Mouse (Mus musculus) hindbrain, postnatal 0 days (tissue): ENCODE results near the gene Dapp1. TPM values are rescaled to one million over a fixed set of nuclear protein-coding genes. Genes with fewer than 3 reads are reported as not detected.

Experiments used
- ATAC-seq: fragments of 200-750 bp; cut with Nextera tagmentation; 2 replicates; pipeline ENCODE4 v1.8.0; 2017; ENCODE audit warnings: mild to moderate bottlenecking, moderate TSS enrichment, moderate library complexity
- DNase-seq: peaks from one replicate; pipeline ENCODE4 v3.0.0-alpha.2; 2015; ENCODE audit warnings: low spot score
- H3K27ac ChIP-seq: fragments of 300-500 bp; sonication (generic); 2 replicates; pipeline ENCODE4 v1.5.1; 2014; ENCODE audit warnings: mild to moderate bottlenecking
- H3K27me3 ChIP-seq: fragments of 300-500 bp; sonication (generic); 2 replicates; pipeline ENCODE4 v1.6.1; 2014; ENCODE audit warnings: low read length, mixed read lengths; ENCODE audit not compliant: insufficient read depth
- H3K36me3 ChIP-seq: fragments of 300-500 bp; sonication (generic); 2 replicates; pipeline ENCODE4 v1.6.1; 2014; ENCODE audit warnings: low read length, mixed read lengths; ENCODE audit not compliant: insufficient read depth
- H3K4me1 ChIP-seq: fragments of 300-500 bp; sonication (generic); 2 replicates; pipeline ENCODE4 v1.6.1; 2014; ENCODE audit warnings: antibody characterized with exemption, low read length, mixed read lengths; ENCODE audit not compliant: insufficient read depth
- H3K4me2 ChIP-seq: fragments of 300-500 bp; sonication (generic); 2 replicates; pipeline ENCODE4 v1.6.1; 2014; ENCODE audit warnings: low read depth, mild to moderate bottlenecking, low read length, moderate library complexity, mixed read lengths
- H3K4me3 ChIP-seq: fragments of 300-500 bp; sonication (generic); 2 replicates; pipeline ENCODE4 v1.5.1; 2014; ENCODE audit warnings: low read length
- H3K9ac ChIP-seq: fragments of 300-500 bp; sonication (generic); replicated peaks from 2 replicates; pipeline ENCODE4 v1.6.1; 2014; ENCODE audit warnings: mild to moderate bottlenecking, low read length, moderate library complexity, mixed read lengths
- H3K9me3 ChIP-seq: fragments of 300-500 bp; sonication (generic); 2 replicates; pipeline ENCODE4 v1.6.1; 2016; ENCODE audit warnings: low read length, mixed read lengths
- CTCF ChIP-seq: IDR thresholded peaks from 2 replicates; pipeline ENCODE4 v1.5.1; 2016; ENCODE audit warnings: antibody characterized with exemption, control low read depth, low read depth
- WGBS: fragments of 180-500 bp; shearing (Covaris S2); extraction: QIAGEN DNeasy Blood & Tissue Kit; methylation state at CpG from one replicate; pipeline ENCODE4 v1.1.7; 2014; 5-methylcytosine and 5-hydroxymethylcytosine counted together
- polyA plus RNA-seq: library from polyadenylated mRNA; unstranded; fragments of >200 nt; fragmentation: Nextera tagmentation; extraction: Ambion mirVana; gene quantifications from 2 replicates; pipeline ENCODE4 v1.2.1, GENCODE M21; 2015
- total RNA-seq: library from RNA; depleted of rRNA; stranded (reverse); fragments of >200 nt; gene quantifications from 2 replicates; pipeline ENCODE4 v1.2.3, GENCODE M21; 2014

The Dapp1 gene
- total and polyA plus RNA-seq, 2 experiments from 2014 or later, result 1.3 to 2.3 TPM

DNA sequence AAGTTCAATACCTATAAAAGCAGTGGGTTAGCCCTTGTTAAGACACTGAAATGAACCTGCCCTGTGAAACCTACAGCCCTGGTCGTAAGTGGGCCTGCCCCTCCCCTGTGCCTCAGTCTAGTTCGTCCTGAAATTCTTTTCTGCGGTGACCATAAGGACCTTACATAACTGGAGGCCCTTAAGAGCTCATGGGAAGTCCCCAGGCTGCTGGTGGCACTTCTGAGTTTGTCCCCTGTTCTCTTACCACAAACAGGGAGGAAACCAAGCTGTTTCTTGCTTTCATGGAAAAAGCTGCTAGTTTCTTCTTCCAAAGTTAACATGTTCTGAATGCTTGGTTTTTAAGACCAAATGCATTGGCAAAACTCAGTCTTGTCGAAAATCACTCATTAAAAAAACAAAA lies 20.5 kb upstream of the Dapp1 start:
- no peak overlapping the region for H3K4me3 ChIP-seq
- no peak for DNase-seq
- H3K36me3 ChIP-seq, result no peaks in the 10 kb centered on the region
- no peaks in the 10 kb centered on the region for H3K9me3 ChIP-seq
- H3K9ac ChIP-seq, result no peak overlapping the region
- no peak overlapping the region for H3K4me2 ChIP-seq
- no peaks in the 10 kb centered on the region for H3K4me1 ChIP-seq
- TF ChIP-seq CTCF, result no peak
- ATAC-seq, result no peak
- 79% methylated on average over 4 of the region's 4 CpGs for WGBS
- H3K27ac ChIP-seq, result no peak overlapping the region
- no peaks in the 10 kb centered on the region for H3K27me3 ChIP-seq

DNA sequence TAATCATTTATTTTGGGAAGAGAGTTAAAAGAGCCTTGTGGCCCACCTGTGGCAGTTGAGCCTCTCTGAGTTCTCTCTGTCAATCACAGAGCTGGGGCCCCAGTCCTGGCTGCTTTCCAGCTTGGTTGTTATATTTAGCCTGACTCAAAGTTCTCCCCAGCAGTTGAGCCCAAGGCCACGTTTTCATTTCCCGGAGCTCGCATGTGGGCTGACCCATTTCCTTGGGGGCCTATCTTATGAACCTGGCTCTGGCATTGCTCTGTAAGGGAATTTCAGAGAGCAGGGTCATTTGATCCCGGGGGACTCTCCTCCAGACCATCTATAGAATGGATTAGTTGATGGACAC lies 19.4 kb upstream of the Dapp1 start:
- WGBS, result 57% methylated on average over 4 of the region's 4 CpGs
- H3K9me3 ChIP-seq, result no peaks in the 10 kb centered on the region

DNA sequence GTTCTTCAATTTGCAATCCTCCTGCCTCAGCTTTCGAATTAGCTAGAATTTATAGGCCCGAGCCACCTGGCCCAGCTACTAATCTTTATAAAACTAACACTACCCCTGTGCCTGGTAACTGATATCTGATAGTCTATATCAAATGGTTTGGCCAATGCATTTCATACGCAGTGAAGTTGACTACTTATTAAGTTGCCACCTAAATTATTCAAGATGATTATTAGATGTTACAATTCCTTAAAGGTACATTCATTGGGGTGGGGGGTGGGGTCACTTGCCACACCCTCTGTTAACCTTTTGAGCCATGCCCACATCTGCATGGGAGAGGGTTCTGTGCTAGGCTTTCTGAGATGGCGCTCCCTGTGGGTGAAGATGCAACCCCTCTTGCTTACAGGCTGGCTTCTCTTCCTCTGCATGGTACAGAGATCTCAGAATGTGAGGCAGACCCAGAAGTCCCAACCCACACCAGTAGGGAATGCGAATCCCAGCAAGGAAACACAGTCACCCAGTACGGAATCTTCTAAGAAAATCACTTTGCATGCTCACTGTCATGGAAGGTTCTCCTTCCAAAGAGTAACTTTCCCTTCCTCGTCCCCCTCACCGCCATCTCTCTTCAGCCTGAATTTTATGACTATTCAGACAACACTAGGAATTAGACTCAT lies 18.8 kb upstream of the Dapp1 start:
- Histone ChIP-seq H3K27me3 (no peaks in the 10 kb centered on the region), H3K4me1 (no peaks in the 10 kb centered on the region), H3K9me3 (no peaks in the 10 kb centered on the region), H3K9ac (no peak overlapping the region), H3K4me3 (no peak overlapping the region), H3K27ac (no peak overlapping the region), H3K36me3 (no peaks in the 10 kb centered on the region), H3K4me2 (no peak overlapping the region)
- 95% methylated on average over 8 of the region's 8 CpGs for WGBS
- TF ChIP-seq CTCF, result no peak
- no peak for DNase-seq
- ATAC-seq, result no peak

More for the DNA sequence above, 19.4 kb upstream of the Dapp1 start:
- Histone ChIP-seq H3K27me3 (no peaks in the 10 kb centered on the region), H3K9ac (no peak overlapping the region), H3K36me3 (no peaks in the 10 kb centered on the region), H3K4me3 (no peak overlapping the region), H3K4me2 (no peak overlapping the region), H3K4me1 (no peaks in the 10 kb centered on the region), H3K27ac (no peak overlapping the region)
- TF ChIP-seq CTCF, result no peak
- DNase-seq (no peak), ATAC-seq (no peak)

DNA sequence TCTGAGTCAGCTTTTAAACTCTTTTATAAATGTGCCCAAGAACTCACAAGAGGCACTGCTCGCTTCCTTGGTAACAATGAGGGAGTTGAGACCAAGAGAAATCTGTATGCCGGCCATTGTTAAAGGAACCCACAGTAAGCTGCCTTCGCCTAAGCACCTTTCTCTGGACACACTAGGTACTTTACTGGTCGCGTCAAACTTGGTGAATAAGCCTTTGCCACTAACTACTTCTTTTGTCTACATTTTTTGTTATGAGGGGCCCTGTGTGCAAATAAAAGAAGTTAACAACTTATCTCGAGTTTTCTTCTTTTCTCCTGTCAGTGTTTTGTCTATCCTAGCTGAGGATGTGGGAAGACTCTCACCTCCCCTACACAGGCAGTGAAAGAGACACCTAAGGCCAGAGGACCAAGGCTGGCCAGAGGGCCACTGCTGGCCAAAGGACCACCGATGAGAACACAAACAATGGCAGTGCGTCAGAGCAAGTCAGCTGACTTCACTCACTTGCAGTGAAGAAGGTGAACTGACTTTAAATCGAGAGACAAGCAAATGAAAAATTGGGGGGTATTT lies 18.0 kb upstream of the Dapp1 start:
- no peak for TF ChIP-seq CTCF
- no peaks in the 10 kb centered on the region for H3K27me3 ChIP-seq
- ATAC-seq (no peak), DNase-seq (no peak)
- H3K9me3 ChIP-seq, result no peaks in the 10 kb centered on the region
- no peaks in the 10 kb centered on the region for H3K4me1 ChIP-seq
- no peak overlapping the region for H3K4me3 ChIP-seq
- no peaks in the 10 kb centered on the region for H3K36me3 ChIP-seq
- no peak overlapping the region for H3K9ac ChIP-seq
- H3K27ac ChIP-seq, result no peak overlapping the region
- WGBS, result 51% methylated on average over 9 of the region's 9 CpGs
- H3K4me2 ChIP-seq, result no peak overlapping the region; the same call in 1 of the 2 replicates

DNA sequence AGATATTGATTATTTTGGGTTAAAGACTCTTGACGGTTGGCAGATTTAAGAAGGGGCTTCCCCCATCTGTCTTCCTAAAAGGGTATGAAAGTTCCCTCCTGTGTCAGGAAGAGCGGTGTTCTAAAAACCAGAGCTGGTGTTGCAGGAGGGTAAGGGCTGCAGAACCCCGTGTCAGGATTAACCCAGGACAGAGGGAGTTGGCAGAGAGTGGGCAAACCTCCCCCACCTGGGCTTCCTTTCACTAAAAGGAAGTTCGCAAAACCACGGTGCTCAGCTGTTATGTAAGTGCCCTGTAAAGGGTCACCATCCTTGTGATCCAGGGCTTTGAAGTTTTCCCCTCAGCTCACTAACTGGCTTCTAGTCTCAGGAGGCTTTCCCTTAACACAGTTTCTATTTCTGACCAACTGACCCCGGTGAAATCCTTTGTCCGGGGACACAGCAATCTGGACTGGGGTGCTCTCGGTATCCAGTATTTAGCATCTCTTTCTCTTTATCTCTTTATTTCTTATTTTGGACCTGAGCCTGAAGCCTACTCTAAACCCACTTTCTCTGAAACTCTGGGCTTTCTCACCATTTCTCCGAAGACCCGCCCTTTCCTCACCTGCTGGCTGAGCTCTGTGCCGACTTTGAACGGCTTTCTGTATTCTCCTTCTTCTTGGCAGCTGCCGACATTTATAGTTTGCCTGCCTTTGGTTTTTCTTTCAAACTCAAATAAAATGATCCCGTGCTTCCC lies 17.3 kb upstream of the Dapp1 start:
- 63% methylated on average over 14 of the region's 14 CpGs for WGBS
- H3K9me3 ChIP-seq, result no peaks in the 10 kb centered on the region
- no peak for DNase-seq
- TF ChIP-seq CTCF, result no peak
- no peak for ATAC-seq
- H3K4me1 ChIP-seq, result no peaks in the 10 kb centered on the region
- H3K27ac ChIP-seq, result no peak overlapping the region
- H3K4me3 ChIP-seq, result no peak overlapping the region
- no peak overlapping the region for H3K9ac ChIP-seq
- no peaks in the 10 kb centered on the region for H3K27me3 ChIP-seq
- no peaks in the 10 kb centered on the region for H3K36me3 ChIP-seq
- H3K4me2 ChIP-seq, result no peak overlapping the region; the same call in 1 of the 2 replicates

DNA sequence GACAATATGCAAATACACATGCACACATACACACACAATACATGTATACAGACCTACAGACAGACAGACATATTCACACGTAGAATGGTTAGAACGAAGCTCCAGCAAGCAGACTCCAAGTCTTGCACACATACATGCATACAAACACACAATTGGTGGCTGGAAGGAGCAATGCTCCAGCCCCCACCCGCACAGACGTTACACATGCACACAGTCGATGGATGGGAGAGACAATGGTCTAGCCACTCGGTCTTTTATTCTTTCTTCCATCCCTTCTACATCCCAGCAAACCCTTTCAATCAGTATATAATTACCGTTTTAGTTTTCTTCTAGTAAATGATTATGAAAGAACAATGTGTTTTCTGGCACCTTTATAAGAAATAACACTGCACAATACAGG lies 14.1 kb upstream of the Dapp1 start:
- DNase-seq (no peak), ATAC-seq (no peak)
- H3K27me3 ChIP-seq, result no peaks in the 10 kb centered on the region
- H3K9ac ChIP-seq, result no peak overlapping the region
- no peaks in the 10 kb centered on the region for H3K9me3 ChIP-seq
- 59% methylated on average over 7 of the region's 7 CpGs for WGBS
- no peak overlapping the region for H3K27ac ChIP-seq
- TF ChIP-seq CTCF, result no peak
- no peak overlapping the region for H3K4me3 ChIP-seq
- H3K4me2 ChIP-seq, result no peak overlapping the region
- no peaks in the 10 kb centered on the region for H3K36me3 ChIP-seq
- H3K4me1 ChIP-seq, result no peaks in the 10 kb centered on the region

DNA sequence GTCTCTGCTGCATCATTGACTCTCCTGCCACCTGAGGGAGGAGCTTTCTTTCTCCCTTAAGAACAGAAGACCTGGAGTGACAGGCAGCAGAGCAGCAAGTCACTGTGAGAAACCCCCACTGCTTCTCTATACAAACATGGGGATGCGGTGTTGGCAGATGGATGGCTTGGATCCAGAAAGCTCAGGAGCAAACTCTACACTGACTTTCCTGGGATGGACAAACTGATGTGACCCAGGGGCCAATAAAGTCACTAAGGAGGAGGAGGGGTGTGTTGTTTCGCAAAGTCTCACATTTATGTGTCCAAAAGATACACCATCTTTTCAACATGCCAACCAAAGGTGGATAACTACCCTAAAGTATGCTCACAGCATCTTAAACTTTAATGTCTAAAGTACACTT lies 12.9 kb upstream of the Dapp1 start:
- TF ChIP-seq CTCF, result no peak
- no peaks in the 10 kb centered on the region for H3K4me1 ChIP-seq
- no peaks in the 10 kb centered on the region for H3K36me3 ChIP-seq
- no peak overlapping the region for H3K9ac ChIP-seq
- WGBS, result 69% methylated on average over 2 of the region's 2 CpGs
- ATAC-seq (no peak), DNase-seq (no peak)
- H3K4me3 ChIP-seq, result no peak overlapping the region
- H3K9me3 ChIP-seq, result no peaks in the 10 kb centered on the region
- H3K27ac ChIP-seq, result no peak overlapping the region
- no peak overlapping the region for H3K4me2 ChIP-seq
- H3K27me3 ChIP-seq, result no peaks in the 10 kb centered on the region
